In genomic region chr5:37244666-37245242, GRCm38 (mm10) we compare ENCODE assay signal across 8 mouse cellular contexts. TPM values are rescaled to one million over a fixed set of nuclear protein-coding genes. Genes with fewer than 3 reads are reported as not detected.
DNase-seq lines count a peak whose midpoint lies in the region; ATAC-seq and TF ChIP-seq lines count a peak whose summit lies in the region.

No protein-coding gene starts in this region.

- no peak for TF ChIP-seq CTCF in E14TG2a.4 (conservative IDR thresholded peaks at IDR 0.05; ENCODE audit: low read length)

- no peak overlapping the region for H3K27ac ChIP-seq in heart, embryonic 10.5 days
- no peak overlapping the region for H3K27ac ChIP-seq in embryonic facial prominence, embryonic 14.5 days (replicated peaks; ENCODE audit: low read depth, low read length)
- peak overlapping the region; percentile 84 for H3K27ac ChIP-seq in limb, embryonic 10.5 days

- WGBS in heart, embryonic 10.5 days: 23% methylated on average over 9 of the region's 9 CpGs
- WGBS in embryonic facial prominence, embryonic 14.5 days: 37% methylated on average over 9 of the region's 9 CpGs
- WGBS in limb, embryonic 10.5 days: 31% methylated on average over 9 of the region's 9 CpGs

- H3K9ac ChIP-seq in embryonic facial prominence, embryonic 14.5 days (ENCODE audit: low read depth, low read length): no peak overlapping the region

- H3K9me3 ChIP-seq in heart, embryonic 10.5 days: no peaks in the 10 kb centered on the region
- no peaks in the 10 kb centered on the region for H3K9me3 ChIP-seq in E14TG2a.4 (ENCODE audit: low read length)
- H3K9me3 ChIP-seq in embryonic facial prominence, embryonic 14.5 days (ENCODE audit: control insufficient read depth, low read length): no peaks in the 10 kb centered on the region
- H3K9me3 ChIP-seq in limb, embryonic 10.5 days (replicated peaks): no peaks in the 10 kb centered on the region

- H3K4me3 ChIP-seq in heart, embryonic 10.5 days: peak overlapping the region; percentile 71
- peak overlapping the region; percentile 87 for H3K4me3 ChIP-seq in E14TG2a.4 (replicated peaks; ENCODE audit: low read length)
- H3K4me3 ChIP-seq in embryonic facial prominence, embryonic 14.5 days (ENCODE audit: low read depth, low read length): no peak overlapping the region; the same call in 1 of the 2 replicates
- peak overlapping the region; percentile 74 for H3K4me3 ChIP-seq in limb, embryonic 10.5 days

- peak overlapping the region; percentile 74; the same call in 1 of the 2 replicates for H3K4me2 ChIP-seq in embryonic facial prominence, embryonic 14.5 days (ENCODE audit: low read depth, low read length)

- peaks cover 89% of the 10 kb centered on the region for H3K27me3 ChIP-seq in heart, embryonic 10.5 days (ENCODE audit: insufficient read depth, poor library complexity, severe bottlenecking)
- peaks cover 49% of the 10 kb centered on the region for H3K27me3 ChIP-seq in E14TG2a.4 (ENCODE audit: insufficient read depth, low read length)
- peaks cover 69% of the 10 kb centered on the region for H3K27me3 ChIP-seq in embryonic facial prominence, embryonic 14.5 days (replicated peaks; ENCODE audit: control insufficient read depth, insufficient read depth, low read length)
- H3K27me3 ChIP-seq in limb, embryonic 10.5 days (ENCODE audit: low read depth, poor library complexity, severe bottlenecking): peaks cover 67% of the 10 kb centered on the region

- no peaks in the 10 kb centered on the region for H3K36me3 ChIP-seq in heart, embryonic 10.5 days
- no peaks in the 10 kb centered on the region for H3K36me3 ChIP-seq in E14TG2a.4 (ENCODE audit: insufficient read depth, low read length)
- no peaks in the 10 kb centered on the region for H3K36me3 ChIP-seq in embryonic facial prominence, embryonic 14.5 days (ENCODE audit: control insufficient read depth, insufficient read depth, low read length)
- no peaks in the 10 kb centered on the region for H3K36me3 ChIP-seq in limb, embryonic 10.5 days

- DNase-seq in heart, embryonic 10.5 days (ENCODE audit: low spot score): no peak
- no peak for DNase-seq in heart, postnatal 10 days
- no peak for DNase-seq in embryonic facial prominence, embryonic 14.5 days (ENCODE audit: low spot score)
- DNase-seq in limb, embryonic 10.5 days (ENCODE audit: low spot score): peak; percentile 51
- no peak for DNase-seq in ovary, postnatal 14 days (ENCODE audit: low spot score)
- DNase-seq in layer of hippocampus, adult 8-10 months (ENCODE audit: low spot score in 2 of 2): no peak
- no peak for DNase-seq in frontal cortex, adult 2 months (ENCODE audit: extremely low spot score in 1 of 2, low spot score in 1 of 2)

- intact Hi-C loops in heart, postnatal 10 days (cut with DNase I): no loop called here

- peaks cover 39% of the 10 kb centered on the region for H3K4me1 ChIP-seq in heart, embryonic 10.5 days
- H3K4me1 ChIP-seq in E14TG2a.4 (replicated peaks; ENCODE audit: low read depth, low read length): peaks cover 80% of the 10 kb centered on the region
- H3K4me1 ChIP-seq in embryonic facial prominence, embryonic 14.5 days (ENCODE audit: control insufficient read depth, insufficient read depth, low read length): peaks cover 19% of the 10 kb centered on the region
- H3K4me1 ChIP-seq in limb, embryonic 10.5 days: peaks cover 68% of the 10 kb centered on the region

- ATAC-seq in embryonic facial prominence, embryonic 14.5 days (ENCODE audit: low read depth): no peak

RNA-seq across cellular contexts. Expression of gene Crmp1, which starts 3.0 kb away (rescaled TPM):
- polyA plus RNA-seq in heart, embryonic 10.5 days (2016; fragmentation: Nextera tagmentation; extraction: Ambion mirVana): 17.7 and 25.2 TPM in 2 replicates
- total RNA-seq in heart, postnatal 10 days (2021): 1 to 10 TPM; 7.3 to 7.8 TPM
- polyA plus RNA-seq in embryonic facial prominence, embryonic 14.5 days (2014; fragmentation: Nextera tagmentation; extraction: Ambion mirVana): 32.1 and 35.6 TPM in 2 replicates
- polyA plus RNA-seq in limb, embryonic 10.5 days (2016; fragmentation: Nextera tagmentation; extraction: Ambion mirVana): 61.8 and 91.8 TPM in 2 replicates
- 100 to 1,000 TPM; 202 to 212 (median 207) TPM for total RNA-seq in layer of hippocampus, adult 8-10 months (2022)
- 289 and 299 TPM in 2 replicates for polyA plus RNA-seq in frontal cortex, adult 2 months (2012; rRNA removed)
